Mouse (Mus musculus) kidney, postnatal 10 days (tissue): ENCODE measurements around the gene Gm37419.
A peak's percentile ranks its signal among the peaks of the same experiment; 100 is the strongest.

Source experiments
- DNase-seq: peaks from one replicate; pipeline ENCODE4 v3.0.0; 2021; ENCODE audit warnings: mixed read lengths

Gm37419 gene

GRCm38 (mm10) chr16:23980201-23980870 is 7.9 kb upstream of the Gm37419 start:
- DNase-seq = no peak

- DNase-seq = peak; percentile 62
Measured at GRCm38 (mm10) chr16:23980991-23981720, 7.1 kb upstream of the Gm37419 start.

GRCm38 (mm10) chr16:23981925-23982851 is 6.1 kb upstream of the Gm37419 start:
- peak; percentile 92 for DNase-seq

GRCm38 (mm10) chr16:23982891-23983588 is 5.2 kb upstream of the Gm37419 start:
- peak; percentile 93 for DNase-seq

- DNase-seq = peak; percentile 95
Measured at GRCm38 (mm10) chr16:23984183-23984582, 4.1 kb upstream of the Gm37419 start.

GRCm38 (mm10) chr16:23984760-23985466 is 3.4 kb upstream of the Gm37419 start:
- peak; percentile 64 for DNase-seq

GRCm38 (mm10) chr16:23985467-23985861 is 2.8 kb upstream of the Gm37419 start:
- DNase-seq = peak; percentile 80

- DNase-seq = no peak
Measured at GRCm38 (mm10) chr16:23986176-23986575, 2.1 kb upstream of the Gm37419 start.

GRCm38 (mm10) chr16:23986871-23987270 is 1.4 kb upstream of the Gm37419 start:
- peak; percentile 39 for DNase-seq

- peak; percentile 74 for DNase-seq
Measured at GRCm38 (mm10) chr16:23987341-23988156, 733 bp upstream of the Gm37419 start.

GRCm38 (mm10) chr16:23988157-23988465 is 171 bp upstream of the Gm37419 start:
- no peak for DNase-seq

- DNase-seq = peak; percentile 56
Measured at GRCm38 (mm10) chr16:23989209-23990160, 1.2 kb downstream of the Gm37419 start.

GRCm38 (mm10) chr16:23990161-23990970 is 2.1 kb downstream of the Gm37419 start:
- no peak for DNase-seq

- DNase-seq = peak; percentile 93
Measured at GRCm38 (mm10) chr16:23991170-23991569, 2.9 kb downstream of the Gm37419 start.

GRCm38 (mm10) chr16:23991846-23992580 is 3.7 kb downstream of the Gm37419 start:
- no peak for DNase-seq

GRCm38 (mm10) chr16:23993351-23994321 is 5.4 kb downstream of the Gm37419 start:
- peak; percentile 66 for DNase-seq

GRCm38 (mm10) chr16:23996342-23996741 is 8.1 kb downstream of the Gm37419 start:
- DNase-seq = no peak
